Mouse (Mus musculus): ENCODE measurements around the gene Trappc6a.
"Not testable (repeated sequence)": the region's sequence is repeated elsewhere in the genome, so short reads cannot be mapped to it uniquely, and the experiment has no call there.

The Trappc6a gene

DNA sequence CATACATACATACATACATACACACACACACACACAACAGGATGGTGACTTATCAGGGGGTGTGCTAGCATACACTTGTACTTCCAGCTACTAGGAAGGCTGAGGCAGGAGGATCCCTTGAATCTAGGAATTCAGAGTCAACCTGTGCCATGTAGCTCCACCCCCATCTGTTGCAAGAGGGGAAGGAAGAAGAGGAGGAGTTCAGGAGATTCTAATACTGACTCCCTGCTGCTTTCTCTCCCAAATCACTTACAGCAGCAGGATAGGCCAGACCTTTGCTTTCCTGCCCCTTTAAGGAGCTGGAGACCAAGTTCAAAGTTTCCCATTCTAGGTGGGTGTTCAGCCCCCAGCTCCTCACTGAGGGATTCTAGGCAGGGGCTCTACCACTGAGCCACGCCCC, 22.7 kb upstream of the Trappc6a start:
- in situ Hi-C loops (cut with MboI; ENCODE audit: unreplicated experiment in 2 of 2), result no loop called here

DNA sequence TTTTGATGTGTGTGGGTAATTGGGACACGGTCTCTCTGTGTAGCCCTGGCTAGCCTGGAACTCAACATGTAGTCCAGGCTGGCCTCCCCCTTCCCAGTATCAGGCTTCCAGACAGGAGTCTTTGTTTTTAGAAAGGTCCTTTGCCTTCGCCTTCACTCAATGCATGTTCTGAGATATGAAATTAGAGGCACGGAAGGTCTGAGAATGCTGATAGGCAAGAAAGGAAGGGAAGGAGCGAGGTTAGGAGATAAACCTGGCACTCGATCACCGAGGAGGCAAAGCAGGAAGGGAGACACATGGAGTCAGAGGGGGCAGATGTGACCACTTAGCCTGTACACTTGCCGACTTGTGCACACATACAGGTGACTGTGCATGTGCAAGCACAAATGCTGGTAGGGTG, 21.6 kb upstream of the Trappc6a start:
- in situ Hi-C loops (cut with MboI; ENCODE audit: unreplicated experiment in 2 of 2), result no loop called here

DNA sequence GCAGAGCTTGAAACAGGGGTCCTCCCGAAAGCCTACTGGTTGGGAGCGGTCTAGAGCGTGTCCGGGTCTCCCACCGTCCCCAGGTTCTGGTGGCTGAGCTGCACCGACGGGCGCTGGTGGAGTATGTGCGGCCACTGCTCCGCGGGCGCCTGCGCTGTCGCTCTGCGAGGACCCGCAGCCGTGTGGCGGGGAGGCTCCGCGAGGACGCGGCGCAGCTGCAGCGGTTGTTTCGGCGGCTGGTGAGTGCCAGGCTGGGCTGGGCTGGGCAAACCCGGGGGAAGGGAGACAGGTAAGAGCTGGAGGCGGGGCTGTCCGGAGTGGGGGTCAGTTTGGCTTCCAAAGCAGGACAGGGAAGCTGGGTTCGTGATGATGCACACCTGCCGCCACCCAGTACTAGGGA, 18.7 kb upstream of the Trappc6a start:
- in situ Hi-C loops (cut with MboI; ENCODE audit: unreplicated experiment in 2 of 2), result no loop called here

DNA sequence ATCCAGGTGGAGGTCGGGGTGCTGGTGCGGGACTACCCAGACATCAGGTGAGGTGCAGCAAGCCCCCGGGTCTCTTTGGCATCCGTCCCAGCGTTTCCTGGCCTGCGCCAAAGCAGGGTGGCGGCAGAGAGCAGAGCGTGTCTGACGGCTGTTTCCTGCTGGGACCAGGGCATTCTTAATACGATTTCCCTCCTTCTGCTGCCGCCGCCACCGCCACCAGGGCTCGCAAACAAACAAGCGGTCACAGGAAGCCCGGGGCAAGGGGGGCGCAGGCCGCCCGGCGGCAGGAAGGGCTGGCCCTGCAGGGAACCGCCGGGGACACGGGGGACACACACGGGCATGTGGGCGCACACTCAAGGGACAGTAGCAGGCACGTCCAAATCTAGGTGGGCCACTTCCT, 16.5 kb upstream of the Trappc6a start:
- in situ Hi-C loops (cut with MboI; ENCODE audit: unreplicated experiment in 2 of 2), result no loop called here

DNA sequence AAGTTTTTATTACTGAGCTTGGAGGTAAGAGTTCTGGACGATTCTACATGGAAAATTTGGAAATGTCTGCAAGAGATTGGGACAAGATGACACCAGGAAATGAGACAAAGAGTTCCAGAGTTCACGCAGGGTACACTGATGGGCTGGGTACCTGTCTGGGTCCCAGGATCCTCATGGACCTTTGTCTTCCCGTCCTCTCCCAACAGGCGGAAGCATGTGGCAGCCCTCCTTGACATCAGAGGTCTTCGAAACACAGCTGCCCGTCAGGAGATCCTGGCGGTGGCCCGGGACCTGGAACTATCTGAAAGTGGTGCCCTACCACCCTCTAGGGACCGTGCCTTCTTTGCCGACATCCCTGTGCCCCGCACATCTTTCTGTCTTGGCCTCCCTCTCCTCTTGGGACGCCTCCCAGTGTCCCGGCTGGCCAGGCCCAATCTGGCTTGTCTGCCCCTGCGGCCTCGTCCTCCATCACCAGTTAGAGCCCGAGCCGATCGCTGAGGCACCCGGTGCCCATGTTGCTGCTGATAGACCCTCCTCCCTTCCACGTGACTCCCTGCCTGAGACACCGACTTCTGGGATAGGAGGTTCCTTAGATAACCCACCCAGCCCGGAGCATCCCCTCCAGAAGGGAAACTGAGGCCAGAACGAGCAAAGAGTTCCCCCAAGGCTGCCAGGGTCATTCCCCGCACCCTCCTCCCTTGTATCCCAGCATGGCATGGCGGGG, 13.3 kb upstream of the Trappc6a start:
- in situ Hi-C loops (cut with MboI; ENCODE audit: unreplicated experiment in 2 of 2), result loop anchor here in 1 of 2 experiments (5.0 kb wide), 1 partner anchor 33 kb away; the partner anchor contains the start of gene Exoc3l2

DNA sequence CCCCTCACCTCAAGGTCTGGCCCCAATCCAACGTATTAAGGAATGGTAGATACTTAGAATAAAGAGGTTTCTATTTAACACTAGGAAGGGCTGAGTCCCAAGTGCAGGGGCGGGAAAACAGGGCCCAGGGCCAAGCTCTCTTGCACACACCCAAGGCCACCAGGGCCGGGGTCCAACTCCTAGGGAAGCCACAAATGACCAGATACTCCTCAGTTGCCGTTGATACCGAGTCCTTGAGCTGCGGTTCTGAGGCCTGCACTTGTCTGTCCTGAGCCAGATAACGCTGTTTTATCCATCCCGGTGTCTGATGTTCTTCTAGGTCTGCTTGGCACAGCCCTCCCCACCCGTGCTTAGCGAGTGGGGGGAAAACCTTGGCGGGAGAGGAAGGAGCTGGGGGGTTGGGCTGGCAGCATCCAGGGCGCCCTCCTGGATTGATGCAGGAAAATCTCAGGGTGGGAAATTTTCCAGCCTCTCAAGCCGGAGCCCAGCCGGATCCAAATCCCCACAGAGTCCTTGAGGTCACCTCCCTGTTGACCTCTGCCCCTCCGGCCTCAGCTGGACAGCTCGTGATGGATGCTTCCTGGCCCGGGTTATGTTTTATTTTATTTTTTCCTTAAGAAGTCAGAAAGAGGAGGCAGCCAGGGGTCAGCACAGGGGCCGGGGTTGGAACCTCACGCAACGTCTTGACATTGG, 12.5 kb upstream of the Trappc6a start:
- in situ Hi-C loops (cut with MboI; ENCODE audit: unreplicated experiment in 2 of 2), result loop anchor here in 1 of 2 experiments (5.0 kb wide), 1 partner anchor 33 kb away; the partner anchor contains the start of gene Exoc3l2

DNA sequence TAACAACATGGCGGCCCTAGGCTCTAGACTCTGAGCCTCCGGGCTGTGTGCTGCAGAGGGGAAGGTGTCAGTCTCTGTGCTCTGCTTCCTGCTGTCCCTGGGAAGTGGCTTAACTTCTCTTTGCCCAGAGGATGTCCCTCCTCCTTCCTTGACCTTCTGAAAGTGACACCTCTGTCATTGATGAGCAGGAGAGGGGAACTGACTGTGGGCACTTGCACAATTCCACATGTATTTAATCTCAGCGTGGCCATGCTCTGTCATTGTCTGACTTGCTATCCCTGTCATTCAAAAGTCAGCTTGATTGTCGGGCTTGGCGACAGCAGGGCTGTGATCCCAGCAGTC, 12.0 kb upstream of the Trappc6a start:
- in situ Hi-C loops (cut with MboI; ENCODE audit: unreplicated experiment in 2 of 2), result loop anchor here in 1 of 2 experiments (5.0 kb wide), 1 partner anchor 34 kb away; the partner anchor contains the start of gene Exoc3l2

DNA sequence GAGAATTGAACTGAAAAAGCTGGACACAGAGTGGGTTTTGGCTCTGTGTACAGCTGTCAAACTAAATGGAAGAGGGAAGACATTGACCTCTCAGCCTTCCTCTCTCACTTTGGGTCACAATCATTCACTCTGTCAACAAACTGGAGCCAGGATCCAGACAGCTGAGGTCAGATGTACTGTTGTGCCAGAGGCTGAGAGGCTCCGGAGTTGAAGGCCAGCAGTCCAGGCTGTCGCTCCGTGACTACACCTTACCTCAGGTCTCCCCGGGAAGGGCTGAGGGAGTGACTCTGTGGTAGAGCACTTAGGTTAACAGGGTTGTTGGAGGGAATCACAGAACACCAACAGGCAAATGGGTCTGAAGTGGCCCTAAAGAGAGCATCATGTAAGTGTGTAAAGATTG, 9.9 kb upstream of the Trappc6a start:
- in situ Hi-C loops (cut with MboI; ENCODE audit: unreplicated experiment in 2 of 2), result loop anchor here in 1 of 2 experiments (5.0 kb wide), 1 partner anchor 36 kb away; the partner anchor contains the start of gene Exoc3l2

DNA sequence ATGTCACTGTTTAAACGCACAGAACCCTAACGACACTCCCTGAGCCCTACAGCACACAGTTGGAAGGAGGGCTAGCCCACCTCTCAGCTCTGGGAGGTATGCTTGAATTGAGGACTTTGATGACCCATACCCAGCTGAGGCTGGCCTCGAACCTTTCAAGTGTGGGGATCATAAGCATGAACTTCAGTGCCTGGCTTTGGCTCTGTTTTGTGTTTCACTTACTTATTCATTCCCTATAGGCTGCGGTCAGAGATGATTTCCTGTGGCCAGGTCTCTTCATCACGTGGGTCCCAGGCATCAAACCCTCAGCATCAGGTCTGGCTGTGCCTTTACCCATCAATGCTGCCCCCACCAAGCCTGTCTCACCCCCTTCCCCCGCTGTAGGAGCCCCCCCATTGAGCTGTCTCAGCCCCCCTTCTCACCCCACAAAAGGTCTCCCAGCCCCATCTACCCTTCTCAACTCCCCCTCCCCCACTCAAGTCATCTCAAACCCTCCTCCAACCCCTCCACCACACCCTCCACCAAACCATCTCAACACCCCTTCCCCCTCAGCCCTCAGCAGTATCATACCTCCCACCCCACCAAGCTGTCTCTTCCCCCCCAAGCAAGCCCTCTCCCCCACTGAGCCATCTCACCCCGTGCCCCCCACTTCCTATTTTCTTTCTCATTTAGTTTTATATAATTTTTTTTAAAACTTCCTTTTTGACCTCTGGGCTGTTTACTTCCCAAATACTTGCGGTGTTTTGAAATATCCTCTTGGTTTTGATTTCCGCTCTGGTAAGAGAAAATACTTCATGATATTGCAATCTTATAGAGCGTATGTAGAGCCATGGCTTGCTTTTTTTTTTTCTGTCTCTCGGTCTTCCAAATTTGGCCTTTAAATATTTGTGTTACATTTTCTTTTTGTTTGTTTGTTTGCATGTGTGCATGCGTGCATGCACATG, 7.5 kb upstream of the Trappc6a start:
- in situ Hi-C loops (cut with MboI; ENCODE audit: unreplicated experiment in 2 of 2), result loop anchor here (5.0 to 10.0 kb wide), 3 partner anchors 87 to 212 kb away; no protein-coding TSS in a partner anchor

DNA sequence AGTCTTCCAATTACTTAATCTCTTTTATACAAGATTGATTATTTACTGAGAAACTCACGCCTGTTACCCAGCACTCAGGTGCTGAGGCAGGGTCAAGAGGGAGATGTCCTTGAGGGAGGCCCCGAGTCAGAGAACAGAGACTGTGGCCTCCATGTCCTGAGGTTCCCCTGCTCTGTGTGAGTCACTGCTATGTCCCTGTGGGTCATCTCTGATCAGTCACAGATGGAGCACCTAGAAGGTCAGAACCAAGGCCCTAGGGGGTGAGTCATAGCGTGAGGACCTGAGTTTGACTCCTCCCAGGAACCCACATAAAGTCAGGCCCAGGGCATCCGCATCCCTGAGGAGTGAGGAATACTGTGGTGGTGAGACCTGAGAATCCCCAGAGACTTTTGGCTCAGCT, 6.5 kb upstream of the Trappc6a start:
- in situ Hi-C loops (cut with MboI; ENCODE audit: unreplicated experiment in 2 of 2), result loop anchor here (5.0 to 10.0 kb wide), 3 partner anchors 86 to 211 kb away; no protein-coding TSS in a partner anchor

DNA sequence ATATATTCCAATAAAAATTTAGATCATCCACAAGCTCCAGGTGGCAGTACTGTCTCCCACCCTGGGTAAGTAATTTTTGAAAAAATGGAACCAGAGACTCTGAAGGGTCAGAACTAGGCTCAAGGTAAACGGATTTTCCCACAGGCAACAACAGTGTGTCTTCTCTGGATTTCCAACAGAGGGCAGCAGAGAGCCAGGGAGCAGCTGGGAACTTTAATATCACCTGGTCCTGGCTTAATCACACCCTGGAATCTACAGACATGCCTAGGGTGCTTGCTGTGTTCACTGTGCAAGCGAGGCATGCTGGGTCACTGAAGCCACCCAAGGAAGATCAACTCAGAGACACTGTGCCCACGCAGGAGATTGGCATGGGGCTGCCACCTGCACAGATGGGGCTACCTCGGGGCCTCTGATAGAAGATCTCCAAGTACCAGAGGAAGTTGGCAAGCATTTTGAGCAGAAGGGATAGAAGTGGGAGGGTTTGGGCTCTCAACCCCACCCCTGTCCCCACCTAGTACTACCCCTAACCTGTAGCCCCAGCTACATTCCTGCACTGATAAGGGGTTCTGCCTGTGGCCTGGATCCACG, 4.6 kb upstream of the Trappc6a start:
- in situ Hi-C loops (cut with MboI; ENCODE audit: unreplicated experiment in 2 of 2), result loop anchor here (5.0 to 10.0 kb wide), 3 partner anchors 84 to 209 kb away; no protein-coding TSS in a partner anchor

DNA sequence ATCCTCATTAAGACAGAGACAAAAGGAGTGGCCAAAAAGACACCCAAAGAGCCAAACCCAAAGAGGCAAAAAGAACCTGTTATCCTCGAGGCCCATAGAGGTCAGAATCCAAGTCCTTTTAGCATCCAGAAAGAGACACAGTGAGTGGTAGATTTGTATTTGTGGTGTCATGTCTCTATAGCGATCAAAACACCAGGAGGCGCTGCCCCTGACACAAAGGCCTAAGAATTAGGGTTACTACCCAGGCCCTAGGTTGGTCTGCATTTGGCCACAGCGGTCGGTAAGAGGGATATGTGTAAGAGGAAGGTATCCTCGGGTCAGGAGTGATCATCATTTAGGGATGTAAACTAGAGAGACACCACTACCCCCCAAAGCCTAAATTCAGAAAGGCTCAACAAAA, 1.9 kb upstream of the Trappc6a start:
- in situ Hi-C loops (cut with MboI; ENCODE audit: unreplicated experiment in 2 of 2), result loop anchor here (5.0 to 10.0 kb wide), 3 partner anchors 36 to 108 kb away; partner anchors contain the start of genes Gemin7 (in 1 of the 2) and Zfp296 (in 1 of the 2)

DNA sequence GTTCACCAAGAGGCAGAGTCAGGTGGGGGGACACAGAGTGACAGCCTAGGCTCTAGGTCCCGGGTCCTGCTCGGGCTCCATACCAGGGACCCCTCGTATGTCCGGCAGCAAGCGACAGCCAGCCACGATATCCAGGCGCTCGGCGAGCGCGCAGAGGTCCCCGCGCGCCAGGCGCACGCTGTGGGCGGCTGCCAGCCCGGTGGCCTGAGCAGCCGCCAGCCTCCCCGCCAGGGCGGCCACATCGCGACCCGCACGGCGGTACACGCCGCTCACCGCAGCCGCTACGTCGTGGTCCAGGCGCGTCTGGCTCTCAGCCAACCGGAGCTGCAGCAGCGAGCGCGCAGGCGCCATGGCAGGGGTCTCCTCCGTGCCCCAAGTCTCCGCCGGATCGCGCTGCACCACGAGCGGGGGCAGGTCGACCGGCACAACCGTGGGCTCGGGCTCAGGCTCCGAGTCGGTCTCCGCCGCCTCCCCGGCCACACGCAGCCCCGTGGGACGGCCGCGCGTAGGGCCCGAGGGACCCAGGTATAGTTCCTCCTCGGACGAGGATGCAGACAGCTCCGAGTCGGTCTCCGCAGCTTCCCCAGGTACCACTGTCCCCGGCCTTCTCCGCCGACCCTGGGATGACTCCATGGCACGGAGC, 1.1 kb upstream of the Trappc6a start:
- in situ Hi-C loops (cut with MboI; ENCODE audit: unreplicated experiment in 2 of 2), result loop anchor here (5.0 to 10.0 kb wide), 3 partner anchors 35 to 108 kb away; partner anchors contain the start of genes Gemin7 (in 1 of the 2) and Zfp296 (in 1 of the 2)

DNA sequence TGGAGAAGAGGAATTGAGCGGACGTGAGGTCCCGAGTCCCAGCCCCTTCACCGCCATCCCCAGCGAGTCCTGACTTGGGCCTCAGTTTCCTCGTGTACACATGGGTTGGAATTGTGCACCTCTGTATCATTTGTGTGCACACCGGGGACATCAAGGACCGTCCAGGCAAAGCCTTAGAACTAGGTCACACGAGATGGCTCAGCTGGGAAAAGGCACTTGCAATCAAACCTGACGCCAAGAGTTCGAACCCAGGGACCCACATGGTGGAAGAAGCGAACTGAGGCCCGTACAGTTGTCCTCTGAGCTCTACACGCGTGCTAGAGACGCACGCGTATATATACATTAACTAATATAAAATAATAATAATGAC, 598 bp upstream of the Trappc6a start:
- in situ Hi-C loops (cut with MboI; ENCODE audit: unreplicated experiment in 2 of 2), result loop anchor here (5.0 to 10.0 kb wide), 3 partner anchors 35 to 107 kb away; partner anchors contain the start of genes Gemin7 (in 1 of the 2) and Zfp296 (in 1 of the 2)

DNA sequence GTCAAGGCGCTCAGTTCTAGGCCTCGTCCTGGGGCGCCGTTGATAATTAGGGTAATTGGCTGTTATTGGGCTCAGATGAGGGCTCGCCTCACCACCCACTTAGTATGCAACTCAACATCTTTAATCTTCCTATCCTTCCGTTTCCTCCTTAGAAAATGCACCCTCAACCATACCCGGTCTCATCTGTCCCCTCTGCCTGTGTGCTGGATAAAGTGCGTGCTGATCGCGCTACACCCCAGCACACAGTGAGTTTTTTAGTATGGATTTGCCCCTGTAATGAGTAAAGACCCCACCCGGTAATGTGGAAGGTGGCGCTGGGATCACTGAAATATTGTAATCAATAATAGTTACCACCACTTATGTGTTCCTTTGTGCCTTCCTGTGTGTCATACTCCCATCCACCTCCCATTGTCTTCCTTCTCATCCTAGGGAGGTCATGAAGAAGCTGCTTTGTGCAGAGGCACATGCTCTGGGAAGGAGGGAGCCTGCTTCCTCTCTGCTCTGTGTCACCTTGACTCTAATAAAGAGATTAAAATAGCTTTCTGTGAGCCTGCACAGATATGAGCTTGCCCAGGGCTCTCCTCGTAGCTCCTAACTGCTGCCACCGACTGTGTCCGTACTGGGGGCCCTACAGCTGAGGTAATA, 851 bp downstream of the Trappc6a start:
- in situ Hi-C loops (cut with MboI; ENCODE audit: unreplicated experiment in 2 of 2), result loop anchor here (5.0 to 10.0 kb wide), 3 partner anchors 33 to 106 kb away; partner anchors contain the start of genes Gemin7 (in 1 of the 2) and Zfp296 (in 1 of the 2)

DNA sequence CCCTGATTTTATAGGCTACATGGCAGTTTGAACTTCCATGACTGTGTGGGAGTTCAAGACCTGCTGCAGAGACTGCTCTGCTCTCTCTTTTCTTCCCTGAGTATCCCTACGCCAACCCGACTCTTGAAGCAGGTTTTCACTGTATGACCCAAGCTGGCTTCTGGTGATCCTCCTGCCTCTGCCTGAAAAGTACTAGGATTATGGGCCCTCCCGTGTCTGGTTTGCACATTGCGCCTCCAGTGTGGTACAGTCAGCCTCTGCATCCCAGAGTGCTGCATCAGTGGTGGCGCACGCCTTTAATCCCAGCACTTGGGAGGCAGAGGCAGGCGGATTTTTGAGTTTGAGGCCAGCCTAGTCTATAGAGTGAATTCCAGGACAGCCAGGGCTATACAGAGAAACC, 1.6 kb downstream of the Trappc6a start:
- in situ Hi-C loops (cut with MboI; ENCODE audit: unreplicated experiment in 2 of 2), result loop anchor here (5.0 to 10.0 kb wide), 3 partner anchors 33 to 105 kb away; partner anchors contain the start of genes Gemin7 (in 1 of the 2) and Zfp296 (in 1 of the 2)

DNA sequence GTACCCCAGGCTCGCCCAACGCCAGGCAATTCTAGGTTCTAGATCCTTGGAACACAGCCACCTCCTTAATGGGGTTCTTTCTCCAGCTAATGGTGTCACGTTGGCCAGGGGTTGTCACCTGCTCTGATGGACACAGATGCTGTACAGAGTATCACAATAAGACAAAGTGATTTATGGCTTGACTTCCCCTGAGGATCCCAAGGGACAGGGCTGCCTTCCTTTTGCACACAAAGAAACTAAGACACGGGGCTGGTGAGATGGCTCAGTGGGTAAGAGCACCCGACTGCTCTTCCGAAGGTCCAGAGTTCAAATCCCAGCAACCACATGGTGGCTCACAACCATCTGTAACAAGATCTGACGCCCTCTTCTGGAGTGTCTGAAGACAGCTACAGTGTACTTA, 3.7 kb downstream of the Trappc6a start:
- in situ Hi-C loops (cut with MboI; ENCODE audit: unreplicated experiment in 2 of 2), result not testable (repeated sequence)

DNA sequence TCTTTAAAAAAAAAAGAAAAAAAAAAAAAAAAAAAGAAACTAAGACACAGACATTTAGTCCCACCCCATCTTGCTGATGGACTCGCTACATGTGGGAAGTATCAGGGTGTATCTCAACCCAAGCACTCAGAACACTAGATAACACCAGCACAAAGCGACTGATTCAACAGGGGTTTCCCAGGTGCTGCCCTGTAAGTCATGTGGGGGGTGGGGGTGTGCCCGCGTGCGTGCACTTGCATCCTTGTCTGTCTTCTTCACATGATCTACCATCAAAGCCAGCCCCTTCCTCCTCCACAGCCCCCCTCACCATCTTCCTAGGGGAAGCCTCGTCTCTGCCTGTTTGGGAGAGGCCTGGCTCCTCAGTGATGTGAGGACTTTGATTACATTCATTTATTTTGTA, 4.2 kb downstream of the Trappc6a start:
- in situ Hi-C loops (cut with MboI; ENCODE audit: unreplicated experiment in 2 of 2), result no loop called here
